Mouse (Mus musculus) hindbrain, postnatal 0 days (tissue): Measurements from ENCODE around the gene Gm49384. TPM values are rescaled to one million over a fixed set of nuclear protein-coding genes. Genes with fewer than 3 reads are reported as not detected.

Source experiments
- ATAC-seq: fragments of 200-750 bp; cut with Nextera tagmentation; 2 replicates; pipeline ENCODE4 v1.8.0; 2017; ENCODE audit warnings: mild to moderate bottlenecking, moderate TSS enrichment, moderate library complexity
- DNase-seq: peaks from one replicate; pipeline ENCODE4 v3.0.0-alpha.2; 2015; ENCODE audit warnings: low spot score
- H3K27ac ChIP-seq: fragments of 300-500 bp; sonication (generic); 2 replicates; pipeline ENCODE4 v1.5.1; 2014; ENCODE audit warnings: mild to moderate bottlenecking
- H3K27me3 ChIP-seq: fragments of 300-500 bp; sonication (generic); 2 replicates; pipeline ENCODE4 v1.6.1; 2014; ENCODE audit warnings: low read length, mixed read lengths; ENCODE audit not compliant: insufficient read depth
- H3K36me3 ChIP-seq: fragments of 300-500 bp; sonication (generic); 2 replicates; pipeline ENCODE4 v1.6.1; 2014; ENCODE audit warnings: low read length, mixed read lengths; ENCODE audit not compliant: insufficient read depth
- H3K4me1 ChIP-seq: fragments of 300-500 bp; sonication (generic); 2 replicates; pipeline ENCODE4 v1.6.1; 2014; ENCODE audit warnings: antibody characterized with exemption, low read length, mixed read lengths; ENCODE audit not compliant: insufficient read depth
- H3K4me2 ChIP-seq: fragments of 300-500 bp; sonication (generic); 2 replicates; pipeline ENCODE4 v1.6.1; 2014; ENCODE audit warnings: low read depth, mild to moderate bottlenecking, low read length, moderate library complexity, mixed read lengths
- H3K4me3 ChIP-seq: fragments of 300-500 bp; sonication (generic); 2 replicates; pipeline ENCODE4 v1.5.1; 2014; ENCODE audit warnings: low read length
- H3K9ac ChIP-seq: fragments of 300-500 bp; sonication (generic); replicated peaks from 2 replicates; pipeline ENCODE4 v1.6.1; 2014; ENCODE audit warnings: mild to moderate bottlenecking, low read length, moderate library complexity, mixed read lengths
- H3K9me3 ChIP-seq: fragments of 300-500 bp; sonication (generic); 2 replicates; pipeline ENCODE4 v1.6.1; 2016; ENCODE audit warnings: low read length, mixed read lengths
- CTCF ChIP-seq: IDR thresholded peaks from 2 replicates; pipeline ENCODE4 v1.5.1; 2016; ENCODE audit warnings: antibody characterized with exemption, control low read depth, low read depth
- WGBS: fragments of 180-500 bp; shearing (Covaris S2); extraction: QIAGEN DNeasy Blood & Tissue Kit; methylation state at CpG from one replicate; pipeline ENCODE4 v1.1.7; 2014; 5-methylcytosine and 5-hydroxymethylcytosine counted together
- polyA plus RNA-seq: library from polyadenylated mRNA; unstranded; fragments of >200 nt; fragmentation: Nextera tagmentation; extraction: Ambion mirVana; gene quantifications from 2 replicates; pipeline ENCODE4 v1.2.1, GENCODE M21; 2015
- total RNA-seq: library from RNA; depleted of rRNA; stranded (reverse); fragments of >200 nt; gene quantifications from 2 replicates; pipeline ENCODE4 v1.2.3, GENCODE M21; 2014

Gm49384 gene
- total and polyA plus RNA-seq, 2 experiments from 2014 or later, result 7.1 TPM; not detected in 1

DNA sequence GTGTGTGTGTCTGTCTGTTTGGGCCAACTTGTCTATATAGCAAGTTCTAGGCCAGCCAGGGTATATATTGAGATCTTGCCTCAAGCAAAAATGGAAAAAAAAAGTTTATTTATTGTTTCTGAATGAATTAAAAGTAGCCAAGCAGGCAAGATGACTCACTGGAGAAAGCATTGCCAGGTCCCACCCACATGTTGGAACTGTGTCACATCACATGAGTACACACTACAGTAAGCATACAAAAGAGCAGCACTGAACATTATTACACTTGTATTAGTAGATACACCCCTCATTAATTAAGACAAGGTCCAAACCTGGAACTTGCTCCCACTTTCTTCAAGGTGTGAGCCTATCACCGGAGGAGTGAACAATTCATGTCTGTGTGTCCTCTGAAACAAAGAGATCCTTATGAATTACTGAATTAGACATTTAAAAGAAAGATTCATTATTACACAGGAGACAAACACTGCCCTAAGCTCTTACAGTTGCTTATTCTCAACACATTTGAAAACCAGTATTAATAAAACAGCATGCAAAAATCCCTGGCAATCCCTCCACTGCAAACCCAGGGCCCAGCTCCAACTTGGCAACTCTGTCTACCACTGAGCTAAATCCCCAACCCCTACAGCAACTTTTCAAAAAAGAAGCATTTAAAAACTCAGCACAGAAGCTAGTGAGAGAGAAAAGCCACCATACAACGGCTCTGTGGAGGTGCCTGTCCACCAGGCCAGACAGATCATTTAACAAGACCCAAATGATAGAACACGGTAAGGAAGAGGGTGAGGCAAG is 11.1 kb upstream of the Gm49384 start:
- no peaks in the 10 kb centered on the region for H3K9me3 ChIP-seq
- DNase-seq (peak; percentile 21), ATAC-seq (no peak)
- H3K27ac ChIP-seq, result no peak overlapping the region
- no peak for TF ChIP-seq CTCF
- 0 out of 2 replicates have a peak, but pooled peaks cover 3% of the 10 kb centered on the region for H3K36me3 ChIP-seq
- WGBS, result 67% methylated on average over 3 of the region's 3 CpGs
- H3K4me3 ChIP-seq, result no peak overlapping the region
- H3K9ac ChIP-seq, result no peak overlapping the region
- H3K27me3 ChIP-seq, result no peaks in the 10 kb centered on the region
- H3K4me2 ChIP-seq, result no peak overlapping the region
- H3K4me1 ChIP-seq, result no peaks in the 10 kb centered on the region

DNA sequence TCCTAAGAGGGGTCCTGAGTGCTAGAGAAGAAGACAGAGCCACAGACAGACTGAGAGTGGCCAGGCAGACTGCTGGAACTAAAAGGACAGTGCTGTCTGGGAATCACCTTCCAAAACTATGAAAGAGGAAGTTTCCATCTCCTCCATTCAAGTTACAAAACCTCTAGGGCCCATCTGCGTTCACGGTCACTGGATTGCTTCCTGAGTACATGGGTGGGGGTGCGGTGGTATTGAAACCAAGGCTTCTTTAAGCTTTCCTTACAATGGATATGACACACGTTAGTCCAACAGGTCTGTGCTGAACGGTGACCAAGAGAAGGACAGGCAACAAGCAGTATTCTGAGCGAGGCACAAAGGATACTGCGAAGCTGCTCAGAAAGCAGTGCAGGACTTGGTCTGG is 10.3 kb upstream of the Gm49384 start:
- H3K4me1 ChIP-seq, result no peaks in the 10 kb centered on the region
- DNase-seq (no peak), ATAC-seq (no peak)
- H3K4me3 ChIP-seq, result no peak overlapping the region
- H3K27ac ChIP-seq, result no peak overlapping the region
- no peak overlapping the region for H3K9ac ChIP-seq
- WGBS, result 92% methylated on average over 7 of the region's 7 CpGs
- no peaks in the 10 kb centered on the region for H3K9me3 ChIP-seq
- H3K4me2 ChIP-seq, result no peak overlapping the region
- H3K36me3 ChIP-seq, result 0 out of 2 replicates have a peak, but pooled peaks cover 3% of the 10 kb centered on the region
- TF ChIP-seq CTCF, result no peak
- H3K27me3 ChIP-seq, result no peaks in the 10 kb centered on the region

DNA sequence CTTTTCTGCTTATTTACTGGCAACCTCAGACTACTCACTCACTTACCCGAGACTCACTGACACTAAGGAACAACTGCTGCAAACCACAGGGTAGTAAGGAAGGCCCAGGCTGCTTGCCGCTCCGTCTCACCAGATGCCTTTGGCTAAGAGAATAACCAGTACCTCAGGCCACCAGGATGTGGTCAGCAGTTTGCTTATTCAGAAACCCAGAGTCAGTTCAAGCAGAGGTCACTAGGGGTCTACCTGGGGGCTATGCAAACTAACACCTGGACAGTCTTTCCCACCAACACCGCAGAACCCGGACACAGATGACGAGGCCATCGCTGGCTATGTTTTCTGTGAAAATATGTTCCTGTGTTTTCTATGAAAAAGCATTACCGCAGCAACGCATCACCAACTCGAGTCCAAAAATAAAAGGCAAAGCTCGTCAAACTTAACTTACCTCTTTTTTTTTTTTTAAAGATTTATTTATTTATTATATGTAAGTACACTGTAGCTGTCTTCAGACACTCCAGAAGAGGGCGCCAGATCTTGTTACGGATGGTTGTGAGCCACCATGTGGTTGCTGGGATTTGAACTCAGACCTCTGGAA is 9.2 kb upstream of the Gm49384 start:
- no peak overlapping the region for H3K27ac ChIP-seq
- 0 out of 2 replicates have a peak, but pooled peaks cover 3% of the 10 kb centered on the region for H3K36me3 ChIP-seq
- H3K4me1 ChIP-seq, result no peaks in the 10 kb centered on the region
- H3K27me3 ChIP-seq, result no peaks in the 10 kb centered on the region
- no peak for TF ChIP-seq CTCF
- H3K9ac ChIP-seq, result no peak overlapping the region
- H3K4me2 ChIP-seq, result no peak overlapping the region
- H3K4me3 ChIP-seq, result no peak overlapping the region
- ATAC-seq, result no peak
- no peak for DNase-seq
- no peaks in the 10 kb centered on the region for H3K9me3 ChIP-seq
- 94% methylated on average over 13 of the region's 13 CpGs for WGBS

DNA sequence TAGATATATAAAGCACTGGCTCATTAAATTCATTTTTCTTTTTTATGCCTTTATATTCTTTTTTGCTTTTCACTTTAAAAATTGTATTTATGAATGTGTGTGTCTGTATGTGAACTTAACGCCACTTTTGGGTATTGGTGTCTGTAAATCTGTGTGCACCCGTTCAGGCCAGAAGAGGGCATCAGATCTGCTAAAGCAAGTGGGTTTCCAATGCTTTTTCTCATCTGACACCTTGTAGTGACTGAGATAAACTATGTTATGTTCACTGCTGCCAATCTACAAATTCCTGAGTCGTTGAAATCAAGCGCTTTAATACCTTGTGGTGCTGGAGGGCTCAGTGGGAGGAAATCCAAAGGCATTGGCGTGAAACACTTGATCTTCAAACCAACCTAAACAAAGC is 7.0 kb upstream of the Gm49384 start:
- Histone ChIP-seq H3K36me3 (0 out of 2 replicates have a peak, but pooled peaks cover 3% of the 10 kb centered on the region), H3K9ac (no peak overlapping the region), H3K9me3 (no peaks in the 10 kb centered on the region), H3K4me3 (no peak overlapping the region), H3K4me1 (no peaks in the 10 kb centered on the region), H3K27me3 (no peaks in the 10 kb centered on the region), H3K4me2 (no peak overlapping the region), H3K27ac (no peak overlapping the region)
- TF ChIP-seq CTCF, result peak; percentile 60
- no peak for ATAC-seq
- DNase-seq, result peak; percentile 49
- 79% methylated on average over 5 of the region's 5 CpGs for WGBS

DNA sequence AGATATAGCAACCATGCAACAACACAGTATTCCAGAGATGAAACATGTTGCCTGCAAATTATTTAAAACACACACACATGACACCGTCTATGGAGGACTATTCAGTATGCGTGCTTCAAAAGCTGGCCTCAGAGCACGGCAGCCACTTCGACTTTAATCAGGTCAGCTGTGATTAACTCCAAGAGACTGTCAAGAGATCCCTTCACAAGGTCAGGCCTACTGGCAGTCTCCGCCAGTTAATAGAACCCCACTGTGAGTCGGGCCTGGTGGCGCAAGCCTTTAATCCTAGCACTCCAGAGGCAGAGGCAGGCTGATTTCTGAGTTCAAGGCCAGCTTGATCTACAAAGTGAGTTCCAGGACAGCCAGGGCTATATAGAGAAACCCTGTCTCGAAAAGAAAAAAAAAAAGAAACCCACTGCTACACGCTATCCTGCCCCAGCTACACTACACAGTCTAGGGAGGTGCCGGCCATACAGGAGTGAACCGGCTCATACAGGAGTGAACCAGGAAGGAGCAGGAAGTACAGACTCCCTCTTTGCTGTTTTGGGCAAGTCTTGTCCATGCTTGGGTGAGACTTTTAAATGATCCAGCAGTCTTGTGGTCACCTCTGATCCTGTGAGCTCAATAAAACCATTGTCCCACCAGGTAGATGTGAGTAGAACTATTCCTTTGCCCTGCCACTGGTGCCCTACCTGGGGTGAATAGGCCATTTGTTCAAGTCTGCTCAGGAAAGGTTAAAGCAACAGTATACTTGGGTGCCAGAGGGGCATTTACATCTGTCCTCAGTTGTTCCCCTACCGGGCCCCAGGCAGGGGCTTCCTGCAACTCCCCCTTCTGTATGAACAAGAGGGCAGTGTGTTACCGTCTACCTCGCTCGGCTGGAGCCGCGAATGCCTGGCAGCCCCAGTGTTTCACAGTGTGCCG is 6.3 kb upstream of the Gm49384 start:
- no peak overlapping the region for H3K4me2 ChIP-seq
- WGBS, result 88% methylated on average over 18 of the region's 18 CpGs
- H3K27ac ChIP-seq, result no peak overlapping the region
- no peak overlapping the region for H3K4me3 ChIP-seq
- H3K9ac ChIP-seq, result no peak overlapping the region
- no peaks in the 10 kb centered on the region for H3K9me3 ChIP-seq
- 0 out of 2 replicates have a peak, but pooled peaks cover 3% of the 10 kb centered on the region for H3K36me3 ChIP-seq
- ATAC-seq (no peak), DNase-seq (no peak)
- no peak for TF ChIP-seq CTCF
- H3K4me1 ChIP-seq, result no peaks in the 10 kb centered on the region
- no peaks in the 10 kb centered on the region for H3K27me3 ChIP-seq

DNA sequence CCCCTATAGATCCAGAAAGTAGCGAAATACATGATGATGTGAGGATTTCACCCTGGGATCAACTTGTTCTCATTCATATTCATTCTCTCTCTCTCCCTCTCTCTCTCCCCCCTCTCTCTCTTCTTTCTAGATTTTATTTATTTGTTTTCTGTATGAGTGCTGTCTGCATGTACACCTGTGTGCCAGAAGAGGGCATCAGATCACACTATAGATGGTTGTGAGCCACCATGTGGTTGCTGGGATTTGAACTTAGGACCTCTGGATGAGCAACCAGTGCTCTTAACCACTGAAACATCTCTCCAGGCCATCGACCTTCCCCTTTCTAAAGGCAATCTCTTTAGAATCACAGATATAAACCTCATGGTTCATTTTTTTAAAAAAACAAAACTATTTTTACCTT is 4.5 kb upstream of the Gm49384 start:
- no peak for DNase-seq
- WGBS, result 91% methylated on average over 2 of the region's 2 CpGs
- Histone ChIP-seq H3K4me1 (no peaks in the 10 kb centered on the region), H3K9me3 (no peaks in the 10 kb centered on the region), H3K27me3 (no peaks in the 10 kb centered on the region), H3K4me2 (no peak overlapping the region), H3K27ac (no peak overlapping the region), H3K36me3 (0 out of 2 replicates have a peak, but pooled peaks cover 3% of the 10 kb centered on the region), H3K9ac (no peak overlapping the region), H3K4me3 (no peak overlapping the region)
- no peak for ATAC-seq
- TF ChIP-seq CTCF, result peak; percentile 31
